Mouse (Mus musculus) cortical plate, adult 2 months (tissue): ENCODE results near the gene Pbld1.

Source experiments
- CTCF ChIP-seq: fragments of 200-500 bp; IDR thresholded peaks from 2 replicates; pipeline ENCODE4 v1.5.1; 2011; ENCODE audit warnings: mild to moderate bottlenecking, control low read depth, low read length; ENCODE audit not compliant: insufficient read depth; ENCODE audit errors: extremely low read depth
- POLR2A ChIP-seq: fragments of 200-500 bp; IDR thresholded peaks from 2 replicates; pipeline ENCODE4 v1.6.1; 2011; ENCODE audit warnings: mild to moderate bottlenecking, low read length, control low read depth; ENCODE audit not compliant: insufficient read depth; ENCODE audit errors: extremely low read depth

- no peak for TF ChIP-seq CTCF
- no peak for TF ChIP-seq POLR2A
Measured at GRCm38 (mm10) chr10:63032267-63032666, 27.7 kb upstream of the Pbld1 start.
